Mouse (Mus musculus): ENCODE data around the gene Olfr44.

Gene Olfr44

DNA sequence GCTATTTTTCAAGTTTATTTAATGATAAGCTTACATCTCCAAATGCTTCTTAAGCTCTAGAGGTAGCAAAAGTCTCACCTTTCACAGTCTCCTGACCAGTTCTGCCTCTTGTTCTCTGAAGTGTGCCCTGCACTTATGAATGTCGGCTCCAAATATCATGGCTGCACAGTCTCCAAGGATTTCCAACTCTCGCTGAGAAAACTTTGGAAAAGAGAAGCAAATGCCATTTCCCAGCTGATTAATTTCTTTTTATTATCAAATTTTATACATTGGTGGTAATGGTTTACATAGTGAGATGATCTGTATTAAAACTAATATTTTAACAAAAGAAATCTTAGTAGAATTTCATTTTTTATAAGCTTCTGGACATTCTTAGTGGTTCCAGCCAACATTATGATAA, at the start of gene Olfr44:
Gene Olfr44 (minus strand): TSS at position 101 of the 400 bp plus-strand sequence.
- no peak for DNase-seq

DNA sequence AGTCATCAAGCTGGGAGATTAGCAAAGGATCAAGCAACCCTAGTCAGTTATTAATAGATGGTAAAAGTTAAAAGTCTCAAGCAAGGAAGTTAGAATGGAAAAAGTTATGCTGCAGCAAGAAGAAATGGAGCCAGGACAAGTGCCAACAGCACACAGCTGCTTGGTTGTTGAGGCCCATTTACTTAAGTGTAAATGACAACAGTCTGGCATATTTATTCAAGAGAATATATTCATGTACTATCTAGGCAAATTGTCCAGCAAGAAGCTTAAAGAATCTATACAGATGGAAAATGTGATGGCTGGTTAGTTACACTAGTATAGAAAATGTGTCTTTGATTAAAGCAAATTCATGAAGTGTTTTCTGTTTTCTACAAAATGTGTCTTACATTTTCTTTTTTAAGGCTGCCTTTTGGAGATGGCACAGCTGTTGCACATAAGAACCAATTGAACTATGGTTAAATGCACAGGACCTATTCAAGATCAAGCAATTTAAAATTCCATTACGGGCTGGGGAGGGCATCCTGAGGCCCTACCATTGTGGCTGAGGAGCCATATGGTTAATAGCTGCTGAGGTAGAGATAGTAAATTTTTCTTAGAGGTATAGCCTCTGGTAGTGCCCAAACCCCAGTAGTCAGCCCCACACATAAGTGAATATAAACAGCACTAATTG, 30.0 kb upstream of the Olfr44 start:
- no peak for DNase-seq

- no peak for DNase-seq
These were observed 24.8 kb upstream of the Olfr44 start for GRCm38 (mm10) chr9:39518595-39518994.

GRCm38 (mm10) chr9:39515531-39515930, 21.7 kb upstream of the Olfr44 start, which contains the start of gene Olfr957:
Gene Olfr957 (minus strand): TSS chr9:39515809.
- DNase-seq: no peak

GRCm38 (mm10) chr9:39509412-39509811, 15.6 kb upstream of the Olfr44 start:
- DNase-seq: peak in 1 of 2 experiments; percentile 2

DNA sequence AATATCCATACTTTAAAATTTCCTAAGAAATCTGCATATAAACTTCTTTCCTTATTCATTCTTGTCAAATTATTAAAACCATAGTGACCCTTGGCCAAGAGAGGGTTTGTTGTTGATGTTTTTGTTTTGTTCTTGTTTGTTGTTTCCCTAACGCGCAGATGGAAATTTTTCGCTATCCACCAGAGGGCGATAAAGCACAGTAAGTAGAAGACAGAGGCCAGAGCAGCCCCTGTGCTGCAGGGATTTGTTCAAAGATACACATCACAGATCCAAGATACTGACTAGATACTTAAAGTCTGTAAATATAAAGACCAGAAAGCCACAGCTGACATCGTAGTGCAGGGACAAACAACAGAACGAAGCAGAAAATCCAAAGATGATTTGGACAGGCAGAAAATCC, 15.2 kb upstream of the Olfr44 start:
- DNase-seq: peak; percentile 82 to 87

DNA sequence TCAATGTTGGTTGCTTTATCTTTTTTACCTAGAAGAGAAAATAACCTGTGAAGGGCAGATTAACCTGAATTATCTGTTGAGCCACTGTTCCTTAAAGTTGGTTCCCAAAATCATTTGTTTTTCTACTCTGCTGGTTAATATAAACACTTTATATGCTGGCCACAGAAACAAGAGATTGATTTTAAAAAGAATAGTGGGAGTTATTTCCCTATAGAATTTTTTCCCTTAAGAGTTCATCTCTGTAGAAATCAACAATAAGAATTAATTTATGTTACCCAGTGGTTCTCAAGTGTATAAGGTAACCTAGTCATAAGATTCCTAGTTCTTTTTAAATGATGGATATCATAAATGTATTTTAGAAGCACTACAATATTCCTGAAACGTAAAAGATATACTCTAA, 22.0 kb downstream of the Olfr44 start, which contains the start of gene Olfr955:
Gene Olfr955 (minus strand): TSS at position 101 of the 400 bp plus-strand sequence.
- no peak for DNase-seq

- no peak for DNase-seq
These were observed 37.4 kb downstream of the Olfr44 start, which contains the start of gene Olfr954 for GRCm38 (mm10) chr9:39456401-39456800. Gene Olfr954 (plus strand): TSS chr9:39456701.
